Mouse (Mus musculus) forebrain, embryonic 13.5 days (tissue): ENCODE data around the gene Serpinb6a. TPM values are rescaled to one million over a fixed set of nuclear protein-coding genes. Genes with fewer than 3 reads are reported as not detected.

Experiments
- ATAC-seq: fragments of 200-750 bp; cut with Nextera tagmentation; 2 replicates; pipeline ENCODE4 v1.8.0; 2017
- H3K27ac ChIP-seq: fragments of 300-500 bp; sonication (generic); 2 replicates; pipeline ENCODE4 v1.5.1; 2015; ENCODE audit warnings: inconsistent platforms, mild to moderate bottlenecking, moderate library complexity
- H3K27me3 ChIP-seq: fragments of 300-500 bp; sonication (generic); 2 replicates; pipeline ENCODE4 v1.6.1; 2015; ENCODE audit warnings: mild to moderate bottlenecking, inconsistent platforms
- H3K36me3 ChIP-seq: fragments of 300-500 bp; sonication (generic); 2 replicates; pipeline ENCODE4 v1.6.1; 2015; ENCODE audit warnings: mild to moderate bottlenecking, inconsistent platforms; ENCODE audit not compliant: poor library complexity, severe bottlenecking
- H3K4me1 ChIP-seq: fragments of 300-500 bp; sonication (generic); 2 replicates; pipeline ENCODE4 v1.6.1; 2015; ENCODE audit warnings: inconsistent platforms
- H3K4me2 ChIP-seq: fragments of 300-500 bp; sonication (generic); 2 replicates; pipeline ENCODE4 v1.6.1; 2015; ENCODE audit warnings: inconsistent platforms, mild to moderate bottlenecking, moderate library complexity
- H3K4me3 ChIP-seq: fragments of 300-500 bp; sonication (generic); 2 replicates; pipeline ENCODE4 v1.5.1; 2015; ENCODE audit warnings: mild to moderate bottlenecking, inconsistent platforms
- H3K9ac ChIP-seq: fragments of 300-500 bp; sonication (generic); 2 replicates; pipeline ENCODE4 v1.6.1; 2015; ENCODE audit warnings: mild to moderate bottlenecking, inconsistent platforms
- H3K9me3 ChIP-seq: fragments of 300-500 bp; sonication (generic); replicated peaks from 2 replicates; pipeline ENCODE4 v1.6.1; 2016; ENCODE audit warnings: inconsistent platforms
- WGBS: fragments of 180-500 bp; shearing (Covaris S2); methylation state at CpG from one replicate; pipeline ENCODE4 v1.1.7; 2015; 5-methylcytosine and 5-hydroxymethylcytosine counted together
- polyA plus RNA-seq: library from polyadenylated mRNA; unstranded; fragments of >200 nt; fragmentation: Nextera tagmentation; extraction: Ambion mirVana; gene quantifications from 2 replicates; pipeline ENCODE4 v1.2.1, GENCODE M21; 2015

The Serpinb6a gene
- polyA plus RNA-seq = 27.9 and 29.1 TPM in 2 replicates

DNA sequence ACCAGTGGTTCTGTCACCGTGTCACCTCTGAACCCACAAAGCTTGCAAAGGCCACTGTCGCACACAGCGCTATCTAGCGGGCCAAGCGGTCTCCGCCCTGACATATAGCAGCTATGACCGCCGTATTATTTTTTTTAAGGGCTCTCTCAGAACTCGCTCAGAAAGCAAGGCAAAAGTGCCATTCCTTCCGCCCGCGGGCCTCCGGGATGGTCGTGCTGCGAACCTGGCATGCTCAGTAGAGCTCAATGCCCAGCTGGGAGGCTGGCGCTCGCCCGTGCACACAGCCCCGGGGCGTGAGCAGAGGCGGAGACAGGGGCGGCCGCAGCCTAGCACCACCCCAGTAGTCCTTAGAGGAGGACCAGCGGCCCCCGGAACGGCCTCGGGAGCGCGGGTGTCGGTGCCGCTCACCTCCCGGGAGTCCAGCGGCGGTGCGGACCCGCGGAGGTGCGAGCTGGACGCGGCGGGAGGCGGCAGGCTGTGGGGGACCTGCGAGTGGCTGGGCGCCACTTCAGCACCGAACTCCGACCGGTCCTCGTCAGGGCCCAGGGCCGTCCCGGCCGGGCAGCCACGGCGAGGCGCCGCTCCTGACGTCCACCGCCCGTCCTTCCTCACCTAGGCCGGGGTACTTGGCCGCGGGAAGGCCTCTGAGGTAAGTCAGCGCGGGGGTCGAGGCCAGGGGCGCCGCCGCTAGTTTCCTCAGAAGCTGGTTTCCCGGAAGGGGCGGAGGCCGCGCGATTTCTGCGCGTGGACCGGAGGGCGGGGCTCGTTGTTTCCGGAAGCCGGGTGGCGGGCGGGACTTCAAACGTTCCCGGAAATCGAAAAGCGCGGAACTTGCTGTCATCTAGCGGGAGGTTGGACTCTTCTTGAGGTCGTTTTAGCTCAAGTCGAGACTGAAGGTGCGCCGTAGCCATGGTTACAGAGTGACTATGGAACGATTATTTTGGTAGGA is at the start of gene Serpinb6a, which contains the start of gene Ripk1:
TSS of gene Serpinb6a (minus strand) at position 737 of the 949 bp plus-strand sequence.
TSS of gene Ripk1 (plus strand) at position 306 of the 949 bp plus-strand sequence.
- H3K27me3 ChIP-seq = no peaks in the 10 kb centered on the region
- whole genome bisulfite sequencing = under 1% methylated on average over 92 of the region's 92 CpGs

DNA sequence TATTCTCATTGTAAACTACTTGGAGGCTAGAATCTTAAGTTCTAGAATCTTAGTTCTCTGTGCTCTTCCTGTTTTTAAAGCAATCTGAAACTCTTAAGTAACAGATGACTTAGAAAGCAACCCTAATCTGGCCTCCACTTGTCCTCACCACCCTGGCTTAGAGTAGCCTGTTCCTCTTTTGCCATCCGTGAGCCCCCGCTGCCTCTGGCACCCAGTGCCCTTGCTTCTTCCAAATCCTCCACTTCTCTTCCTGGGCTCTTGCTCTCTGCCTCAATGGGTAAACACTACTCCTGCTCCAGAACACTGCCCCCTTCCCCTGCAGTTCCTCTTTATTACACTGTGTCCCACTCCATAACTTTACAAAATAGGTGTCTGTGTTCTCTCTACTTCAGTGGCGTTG is 49.1 kb upstream of the Serpinb6a start:
- Histone ChIP-seq H3K9me3 (no peaks in the 10 kb centered on the region; the same call in 1 of the 2 replicates), H3K9ac (no peak overlapping the region), H3K27ac (no peak overlapping the region), H3K27me3 (no peaks in the 10 kb centered on the region), H3K36me3 (peaks cover 53% of the 10 kb centered on the region), H3K4me3 (no peak overlapping the region), H3K4me2 (no peak overlapping the region), H3K4me1 (no peaks in the 10 kb centered on the region)
- ATAC-seq = no peak
- WGBS = 91% methylated on average over 3 of the region's 3 CpGs

More for the DNA sequence above, at the start of gene Serpinb6a, which contains the start of gene Ripk1:
- Histone ChIP-seq H3K36me3 (no peaks in the 10 kb centered on the region), H3K4me3 (peak within 1 kb of the TSS; percentile 96), H3K9me3 (no peaks in the 10 kb centered on the region), H3K4me1 (peaks cover 16% of the 10 kb centered on the region), H3K9ac (peak within 1 kb of the TSS; percentile 88), H3K27ac (peak within 1 kb of the TSS; percentile 85), H3K4me2 (peak within 1 kb of the TSS; percentile 81)
- peak; percentile 97 for ATAC-seq

DNA sequence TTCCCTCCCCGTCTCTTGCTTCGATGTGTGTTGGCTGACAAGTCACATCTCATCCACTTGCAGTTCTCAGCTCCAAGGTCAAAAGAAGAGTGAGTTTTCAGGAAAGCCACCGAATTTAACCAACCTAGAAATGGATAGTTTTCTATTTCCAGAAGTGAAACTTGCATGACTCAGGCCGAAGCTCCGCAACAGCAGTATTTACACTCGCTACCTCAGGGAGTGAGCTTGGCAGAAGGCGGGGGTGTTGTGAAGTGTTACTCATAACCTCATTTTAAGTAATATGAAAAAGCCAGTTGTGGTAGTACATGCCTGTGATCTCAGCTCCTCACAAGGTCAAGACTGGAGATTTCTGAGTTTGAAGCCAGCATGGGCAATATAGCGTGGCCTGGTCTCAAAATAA is 47.9 kb upstream of the Serpinb6a start:
- peaks cover 47% of the 10 kb centered on the region for H3K36me3 ChIP-seq
- H3K27me3 ChIP-seq = no peaks in the 10 kb centered on the region
- WGBS = 96% methylated on average over 8 of the region's 8 CpGs
- no peak overlapping the region for H3K27ac ChIP-seq
- no peaks in the 10 kb centered on the region for H3K9me3 ChIP-seq
- no peaks in the 10 kb centered on the region for H3K4me1 ChIP-seq
- H3K9ac ChIP-seq = no peak overlapping the region
- no peak overlapping the region for H3K4me2 ChIP-seq
- H3K4me3 ChIP-seq = no peak overlapping the region
- no peak for ATAC-seq

DNA sequence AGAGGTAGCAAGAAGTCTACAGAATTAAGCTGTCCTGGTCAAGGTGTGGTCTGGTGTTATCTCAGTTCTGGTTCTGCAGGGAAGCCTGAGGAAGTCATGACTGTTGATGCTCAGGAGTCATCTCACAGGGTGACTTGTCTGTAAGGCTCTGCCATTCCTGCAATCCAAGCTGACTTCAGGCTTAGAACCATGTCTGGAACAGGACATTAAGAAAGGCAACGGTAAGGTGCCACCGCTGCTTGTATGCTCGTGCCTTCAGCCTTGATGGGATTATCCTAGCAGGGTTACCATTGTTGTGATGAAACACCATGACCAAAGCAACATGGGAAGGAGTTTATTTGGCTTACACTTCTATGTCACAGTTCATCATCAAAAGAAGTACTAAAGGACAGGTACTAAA is 44.9 kb upstream of the Serpinb6a start:
- H3K9ac ChIP-seq = no peak overlapping the region
- 80% methylated on average over 3 of the region's 3 CpGs for WGBS
- H3K9me3 ChIP-seq = no peaks in the 10 kb centered on the region
- no peak for ATAC-seq
- H3K4me3 ChIP-seq = no peak overlapping the region
- H3K4me2 ChIP-seq = no peak overlapping the region
- peaks cover 32% of the 10 kb centered on the region for H3K36me3 ChIP-seq
- no peak overlapping the region for H3K27ac ChIP-seq
- H3K27me3 ChIP-seq = no peaks in the 10 kb centered on the region
- no peaks in the 10 kb centered on the region for H3K4me1 ChIP-seq

DNA sequence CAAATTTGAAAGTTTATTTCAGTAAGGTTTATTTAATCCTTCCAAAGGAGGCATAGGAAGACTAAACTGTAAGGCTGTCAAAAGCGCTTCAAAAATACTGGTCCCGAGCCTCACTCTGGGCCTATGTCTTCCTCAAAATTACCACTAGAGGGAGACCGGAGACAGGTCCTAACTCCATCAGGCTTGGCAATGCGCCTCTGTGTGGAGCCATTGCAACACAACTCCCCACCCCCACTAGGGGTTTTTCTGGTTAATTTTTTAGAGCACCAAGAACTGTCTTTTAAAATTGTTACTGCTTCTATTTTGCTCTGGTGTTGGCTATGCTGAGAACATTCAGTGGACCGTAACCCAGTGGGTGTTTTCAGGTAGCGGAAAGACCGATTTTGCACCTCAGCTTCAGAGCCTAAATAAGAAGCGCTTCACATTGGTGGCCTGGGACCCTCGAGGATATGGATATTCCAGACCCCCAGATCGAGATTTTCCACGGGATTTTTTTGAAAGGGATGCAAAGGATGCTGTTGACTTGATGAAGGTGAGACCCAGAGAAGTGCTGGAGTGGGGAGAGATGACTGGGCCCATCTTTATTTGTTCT is 43.9 kb upstream of the Serpinb6a start:
- H3K27ac ChIP-seq = no peak overlapping the region; the same call in 1 of the 2 replicates
- H3K4me2 ChIP-seq = no peak overlapping the region
- H3K9me3 ChIP-seq = no peaks in the 10 kb centered on the region
- no peak overlapping the region for H3K9ac ChIP-seq
- peak; percentile 96 for ATAC-seq
- H3K27me3 ChIP-seq = no peaks in the 10 kb centered on the region
- peaks cover 26% of the 10 kb centered on the region for H3K36me3 ChIP-seq
- WGBS = 39% methylated on average over 11 of the region's 11 CpGs
- H3K4me1 ChIP-seq = no peaks in the 10 kb centered on the region
- H3K4me3 ChIP-seq = no peak overlapping the region

DNA sequence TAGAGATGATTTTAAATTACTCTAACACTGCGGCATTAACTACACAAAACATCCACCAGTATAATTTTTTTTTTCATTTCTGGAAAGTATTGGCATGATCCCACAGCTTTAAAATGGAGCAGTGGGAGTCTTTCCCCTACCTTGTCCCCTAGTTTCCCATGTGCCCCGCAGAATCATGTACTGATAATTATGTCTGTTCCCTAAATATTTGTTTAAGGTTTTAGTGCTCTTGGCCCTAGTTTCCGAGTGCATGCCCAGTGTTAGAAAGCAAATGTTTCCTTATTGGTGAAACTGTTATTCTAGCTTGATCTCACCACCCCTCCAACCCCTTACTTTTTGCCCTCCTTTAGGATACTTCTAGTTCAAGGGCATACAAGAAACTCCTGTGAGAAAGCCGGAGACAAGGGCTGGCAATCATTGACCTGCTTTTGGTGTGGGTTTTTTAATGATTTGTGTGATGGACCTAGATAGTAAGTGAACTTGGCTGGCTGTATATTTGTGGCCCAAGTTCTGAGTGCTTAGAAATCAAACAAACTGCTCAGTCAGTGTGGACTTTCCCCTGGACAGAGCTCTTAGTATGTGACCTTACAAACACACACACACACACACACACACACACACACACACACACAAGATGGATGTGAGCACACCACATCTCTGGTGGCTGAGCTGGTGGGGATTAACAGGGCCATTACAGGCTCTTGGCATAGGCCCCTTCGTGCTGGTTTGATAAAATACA is 43.1 kb upstream of the Serpinb6a start:
- ATAC-seq = peak; percentile 37
- H3K4me3 ChIP-seq = no peak overlapping the region
- no peaks in the 10 kb centered on the region for H3K9me3 ChIP-seq
- H3K9ac ChIP-seq = no peak overlapping the region
- 70% methylated on average over 5 of the region's 5 CpGs for WGBS
- H3K4me2 ChIP-seq = no peak overlapping the region
- H3K27ac ChIP-seq = no peak overlapping the region
- H3K4me1 ChIP-seq = no peaks in the 10 kb centered on the region
- peaks cover 20% of the 10 kb centered on the region for H3K36me3 ChIP-seq
- no peaks in the 10 kb centered on the region for H3K27me3 ChIP-seq

DNA sequence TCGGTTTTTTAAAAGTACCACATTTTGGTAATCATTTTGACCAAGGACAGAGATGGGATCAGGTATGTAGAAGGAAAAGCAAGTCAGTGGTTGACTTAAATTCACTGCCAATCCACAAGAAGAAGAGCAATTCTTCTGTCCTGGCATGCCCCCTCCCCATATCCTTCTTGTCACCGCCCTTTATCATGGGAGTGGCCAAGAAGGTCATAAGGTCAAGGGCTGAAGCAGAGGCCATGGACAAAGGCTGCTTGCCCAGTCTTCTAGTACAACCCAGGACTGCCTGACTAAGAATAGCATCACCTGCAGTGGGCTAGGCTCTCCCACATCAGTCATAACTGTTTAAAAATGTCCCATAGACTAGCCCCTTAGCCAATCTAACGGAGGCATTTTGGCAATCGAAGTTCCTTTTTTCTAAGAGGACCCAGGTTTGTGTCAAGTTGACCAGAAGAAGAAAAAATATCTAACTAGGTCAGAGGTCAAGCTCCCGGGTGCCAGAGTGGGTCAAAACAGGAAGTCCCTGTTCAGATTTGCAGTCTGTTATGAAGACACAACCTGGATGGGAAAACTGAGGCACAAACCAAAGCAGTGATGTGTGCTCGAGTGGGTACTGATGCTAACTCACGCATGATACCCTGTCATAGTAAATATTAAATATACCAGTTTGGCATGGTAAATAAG is 41.3 kb upstream of the Serpinb6a start:
- H3K4me2 ChIP-seq = no peak overlapping the region
- H3K9me3 ChIP-seq = no peaks in the 10 kb centered on the region; the same call in 1 of the 2 replicates
- no peak overlapping the region for H3K27ac ChIP-seq
- ATAC-seq = no peak
- no peaks in the 10 kb centered on the region for H3K27me3 ChIP-seq
- peaks cover 8% of the 10 kb centered on the region for H3K36me3 ChIP-seq
- H3K4me3 ChIP-seq = no peak overlapping the region
- WGBS = 81% methylated on average over 7 of the region's 7 CpGs
- no peak overlapping the region for H3K9ac ChIP-seq
- peaks cover 4% of the 10 kb centered on the region for H3K4me1 ChIP-seq

DNA sequence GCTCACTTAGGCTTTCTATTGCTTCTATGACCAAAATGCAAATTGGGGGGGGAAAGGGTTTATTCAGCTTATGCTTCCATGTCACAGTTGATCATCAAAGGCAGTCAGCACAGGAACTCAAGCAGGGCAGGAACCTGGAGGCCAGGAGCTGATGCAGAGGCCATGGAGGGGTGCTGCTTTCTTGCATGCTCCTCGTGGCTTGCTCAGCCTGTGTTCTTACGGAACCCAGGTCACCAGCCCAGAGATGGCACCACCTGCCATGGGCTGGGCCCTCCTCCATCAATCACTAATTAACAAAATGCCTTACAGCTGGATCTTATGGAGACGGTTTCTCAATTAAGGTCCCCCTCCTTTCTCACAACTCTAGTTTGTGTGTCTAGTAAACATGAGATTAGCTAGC is 37.5 kb upstream of the Serpinb6a start:
- no peak overlapping the region for H3K4me3 ChIP-seq
- 90% methylated on average over 3 of the region's 3 CpGs for WGBS
- no peak overlapping the region for H3K9ac ChIP-seq
- no peak overlapping the region for H3K27ac ChIP-seq
- no peaks in the 10 kb centered on the region for H3K27me3 ChIP-seq
- H3K4me1 ChIP-seq = peaks cover 23% of the 10 kb centered on the region
- no peaks in the 10 kb centered on the region for H3K36me3 ChIP-seq
- no peak overlapping the region for H3K4me2 ChIP-seq
- no peak for ATAC-seq
- H3K9me3 ChIP-seq = no peaks in the 10 kb centered on the region; the same call in 1 of the 2 replicates

DNA sequence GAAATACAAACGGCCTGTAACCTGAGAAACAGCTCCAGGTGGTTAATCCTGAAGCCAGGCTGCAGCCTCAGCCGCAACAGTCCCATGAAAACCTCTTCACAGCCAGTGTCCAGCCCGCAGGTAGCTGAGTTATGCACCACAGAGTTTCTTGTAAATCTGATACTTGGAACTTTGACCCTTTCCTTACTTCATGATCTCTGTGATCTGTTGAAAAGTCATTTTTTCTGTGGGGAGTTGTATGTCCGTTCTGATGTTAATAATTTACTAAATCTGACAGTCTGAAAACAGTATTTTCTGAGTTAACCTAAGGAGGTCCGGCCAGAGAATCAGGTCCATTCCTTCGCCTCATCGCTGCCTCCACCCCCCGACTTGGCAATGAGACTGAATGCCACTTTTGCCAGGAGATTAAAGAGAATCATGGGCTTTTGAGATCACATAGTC is 36.3 kb upstream of the Serpinb6a start:
- H3K4me2 ChIP-seq = peak overlapping the region; percentile 84
- ATAC-seq = no peak
- H3K9me3 ChIP-seq = no peaks in the 10 kb centered on the region; the same call in 1 of the 2 replicates
- no peak overlapping the region for H3K27ac ChIP-seq
- H3K4me3 ChIP-seq = peak overlapping the region; percentile 75
- peak overlapping the region; percentile 36 for H3K9ac ChIP-seq
- peaks cover 9% of the 10 kb centered on the region for H3K36me3 ChIP-seq
- no peaks in the 10 kb centered on the region for H3K27me3 ChIP-seq
- 30% methylated on average over 8 of the region's 8 CpGs for WGBS
- peaks cover 23% of the 10 kb centered on the region for H3K4me1 ChIP-seq

DNA sequence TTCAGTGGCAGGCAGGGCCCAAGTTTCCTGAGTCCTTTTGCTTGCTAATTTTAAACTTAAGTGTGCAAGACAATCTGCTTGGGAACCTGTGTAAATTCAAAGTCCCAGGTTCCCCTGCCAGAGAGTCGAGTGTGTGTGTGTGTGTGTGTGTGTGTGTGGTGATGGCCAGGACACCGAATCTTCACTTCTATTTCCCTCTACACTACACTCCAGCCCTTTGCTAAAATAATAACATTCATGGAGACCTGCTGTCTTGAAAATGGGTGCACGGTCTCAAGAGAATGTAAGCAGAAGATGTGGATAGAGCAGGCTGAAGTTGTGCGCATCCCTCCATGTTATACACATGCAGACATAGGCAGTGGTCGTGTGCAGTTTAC is 35.5 kb upstream of the Serpinb6a start:
- Histone ChIP-seq H3K36me3 (peaks cover 15% of the 10 kb centered on the region), H3K4me3 (peak overlapping the region; percentile 75), H3K4me2 (peak overlapping the region; percentile 84), H3K27me3 (no peaks in the 10 kb centered on the region), H3K9ac (peak overlapping the region; percentile 92), H3K4me1 (peaks cover 23% of the 10 kb centered on the region), H3K9me3 (no peaks in the 10 kb centered on the region; the same call in 1 of the 2 replicates), H3K27ac (no peak overlapping the region)
- WGBS = 33% methylated on average over 5 of the region's 5 CpGs
- ATAC-seq = peak; percentile 13
